Mouse (Mus musculus) lung, adult 2 months (tissue): ENCODE measurements around the gene Adamts9. TPM values are rescaled to one million over a fixed set of nuclear protein-coding genes. Genes with fewer than 3 reads are reported as not detected.

Source experiments
- DNase-seq: peaks from one replicate; pipeline ENCODE4 v3.0.0; 2022
- H3K4me1 ChIP-seq: fragments of 200-500 bp; 2 replicates; pipeline ENCODE4 v1.6.1; 2011; ENCODE audit warnings: low read length; ENCODE audit not compliant: control insufficient read depth, insufficient read depth
- H3K4me3 ChIP-seq: fragments of 200-500 bp; replicated peaks from 2 replicates; pipeline ENCODE3; 2011; ENCODE audit warnings: low read depth, mild to moderate bottlenecking, control low read depth, low read length; ENCODE audit errors: extremely low read depth
- CTCF ChIP-seq: fragments of 200-500 bp; IDR thresholded peaks from 2 replicates; pipeline ENCODE4 v1.5.1; 2011; ENCODE audit warnings: mild to moderate bottlenecking, low read length, control low read depth; ENCODE audit not compliant: insufficient read depth
- POLR2A ChIP-seq: fragments of 200-500 bp; IDR thresholded peaks from 2 replicates; pipeline ENCODE4 v1.6.1; 2011; ENCODE audit warnings: low read depth, mild to moderate bottlenecking, control low read depth, low read length, borderline replicate concordance; ENCODE audit errors: extremely low read depth
- WGBS: fragments of 180-500 bp; shearing (Covaris S2); methylation state at CpG from one replicate; pipeline ENCODE4 v1.1.7; 2018; 5-methylcytosine and 5-hydroxymethylcytosine counted together
- polyA plus RNA-seq: library from polyadenylated mRNA; depleted of rRNA; stranded (reverse); fragments of >200 nt; gene quantifications from 2 replicates; pipeline ENCODE4 v1.2.3, GENCODE M21; 2012

The Adamts9 gene
- polyA plus RNA-seq, 1 experiment: 12.2 TPM

DNA sequence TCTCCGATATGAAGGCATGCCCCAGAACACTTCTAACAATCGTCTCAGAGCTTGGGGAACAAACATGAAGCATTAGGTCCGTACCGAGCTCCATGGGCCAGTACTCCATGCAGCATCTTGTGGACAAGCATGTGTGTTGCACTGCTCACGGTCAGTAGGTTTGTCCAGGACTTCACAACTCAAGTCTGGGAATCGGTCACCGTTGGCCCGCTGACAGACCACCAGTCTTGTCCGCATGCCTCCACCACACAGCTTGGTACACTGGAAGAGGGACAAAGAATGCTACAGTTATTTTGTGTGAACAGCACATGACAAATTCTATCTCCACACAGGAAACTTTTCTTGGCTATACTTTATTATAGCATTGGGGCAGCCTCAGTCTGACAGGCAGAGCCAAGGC, 94.1 kb downstream of the Adamts9 start:
- TF ChIP-seq POLR2A: no peak
- Histone ChIP-seq H3K4me1 (peaks cover 5% of the 10 kb centered on the region), H3K4me3 (no peak overlapping the region)
- no peak for DNase-seq
- 88% methylated on average over 9 of the region's 9 CpGs for WGBS

DNA sequence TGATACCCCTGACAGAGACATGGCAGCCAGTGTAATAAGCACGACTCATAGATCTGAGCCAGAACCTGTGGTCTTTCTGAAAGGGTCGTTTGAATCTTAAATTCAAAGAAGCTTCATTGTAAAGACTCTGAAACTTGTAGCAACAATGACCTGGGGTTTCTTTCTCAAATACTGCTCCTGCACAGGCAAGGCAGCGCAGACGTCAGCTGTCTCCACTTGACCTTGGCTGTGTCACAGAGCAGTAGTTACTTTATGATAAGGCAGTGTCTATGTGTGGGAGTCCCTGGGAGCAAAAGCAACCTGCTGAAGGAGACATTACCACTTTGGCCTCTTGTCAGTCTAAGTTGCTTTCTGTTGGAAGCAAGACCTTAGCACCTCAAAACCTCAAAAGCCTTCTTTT, 96.7 kb downstream of the Adamts9 start:
- WGBS: 65% methylated on average over 4 of the region's 4 CpGs
- TF ChIP-seq CTCF (no peak), POLR2A (no peak)

DNA sequence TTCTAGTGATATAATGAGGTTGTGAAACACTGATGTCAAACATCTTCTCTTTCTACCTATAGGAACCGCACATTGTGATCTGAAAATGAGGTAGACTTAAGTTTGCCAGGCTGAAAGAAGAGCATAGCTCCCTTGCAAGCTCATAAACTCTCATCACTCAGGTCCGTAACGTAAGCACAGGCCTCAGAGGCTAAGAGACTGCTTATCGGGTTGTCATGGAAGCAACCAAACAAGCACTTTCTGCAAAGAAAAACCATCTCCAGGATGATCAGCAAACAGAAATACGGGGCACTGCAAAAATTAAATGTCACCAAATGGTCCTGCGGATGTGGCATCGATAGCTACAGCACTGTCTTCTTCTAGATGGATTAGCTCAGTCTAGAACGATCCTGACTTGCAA, 97.4 kb downstream of the Adamts9 start:
- no peak for DNase-seq
- Histone ChIP-seq H3K4me1 (peaks cover 3% of the 10 kb centered on the region), H3K4me3 (no peak overlapping the region)
- 59% methylated on average over 8 of the region's 8 CpGs for WGBS
- TF ChIP-seq CTCF: no peak
- TF ChIP-seq POLR2A: no peak

More for the DNA sequence above, 96.7 kb downstream of the Adamts9 start:
- no peak for DNase-seq
- peaks cover 5% of the 10 kb centered on the region for H3K4me1 ChIP-seq
- H3K4me3 ChIP-seq: no peak overlapping the region

DNA sequence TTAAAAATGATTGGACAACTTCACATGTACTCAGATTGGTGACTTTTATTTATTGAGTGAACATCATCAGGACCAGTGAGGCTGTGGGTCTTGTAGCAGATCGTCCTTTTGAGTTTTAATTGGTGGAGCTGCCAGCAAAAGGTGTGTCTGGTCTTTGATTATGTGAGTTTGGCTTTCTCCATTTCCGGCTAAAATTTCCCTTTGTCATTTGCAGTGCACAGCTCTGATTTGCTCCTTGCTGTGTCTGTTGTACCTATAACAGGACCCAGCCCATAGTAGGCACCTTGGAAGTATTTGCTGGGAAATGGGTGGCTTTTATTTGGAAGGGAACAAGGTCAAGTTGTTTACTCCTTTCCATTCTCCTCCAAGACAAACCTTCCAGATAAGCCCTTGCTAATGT, 99.8 kb downstream of the Adamts9 start:
- DNase-seq: no peak
- 77% methylated on average over 2 of the region's 2 CpGs for WGBS
- TF ChIP-seq CTCF: no peak
- no peak for TF ChIP-seq POLR2A
- peaks cover 3% of the 10 kb centered on the region for H3K4me1 ChIP-seq
- H3K4me3 ChIP-seq: no peak overlapping the region

DNA sequence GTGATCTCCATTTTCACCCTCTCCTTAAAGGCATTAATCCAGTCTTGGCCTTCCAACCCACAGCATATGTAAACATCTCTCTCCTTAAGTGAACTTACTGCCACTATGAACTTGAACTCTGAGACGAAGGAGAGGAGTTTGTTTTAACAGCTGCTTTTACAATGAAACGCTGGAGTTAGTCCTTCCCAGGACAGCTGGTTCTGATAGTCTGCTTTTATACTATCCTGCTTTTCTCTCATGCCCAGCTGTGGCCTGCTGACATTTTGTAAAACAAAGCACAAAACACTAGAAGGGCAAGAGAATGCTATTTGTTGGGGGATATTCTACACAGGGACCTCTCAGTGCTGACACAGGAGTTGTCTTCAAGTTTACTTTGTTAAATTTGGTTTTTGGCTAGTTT, 101.3 kb downstream of the Adamts9 start:
- no peak for DNase-seq
- 45% methylated on average over 2 of the region's 2 CpGs for WGBS
- TF ChIP-seq POLR2A: no peak
- no peak for TF ChIP-seq CTCF
- H3K4me1 ChIP-seq: peaks cover 3% of the 10 kb centered on the region
- H3K4me3 ChIP-seq: no peak overlapping the region

DNA sequence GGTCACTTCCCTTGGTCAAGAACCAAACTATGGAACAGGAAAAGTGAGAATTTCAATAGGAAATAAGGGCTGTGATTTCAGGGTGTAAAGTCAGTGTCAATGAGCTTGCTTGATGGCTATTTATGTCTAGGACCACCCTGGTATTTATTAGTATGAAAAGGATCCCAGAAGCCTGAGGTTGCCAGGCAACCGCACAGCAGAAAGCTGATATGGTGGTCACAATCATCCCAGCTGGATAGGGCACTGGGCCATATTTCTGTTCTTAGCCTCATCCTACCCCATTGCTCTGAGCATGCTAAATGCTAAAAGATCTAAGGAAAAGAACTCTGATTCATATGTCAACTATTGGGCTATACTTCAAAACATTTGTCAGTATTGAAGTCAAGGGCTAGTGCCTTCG, 112.2 kb downstream of the Adamts9 start:
- Histone ChIP-seq H3K4me1 (no peaks in the 10 kb centered on the region; the same call in 1 of the 2 replicates), H3K4me3 (no peak overlapping the region)
- no peak for DNase-seq
- WGBS: 88% methylated on average over 2 of the region's 2 CpGs
- TF ChIP-seq CTCF (no peak), POLR2A (no peak)

DNA sequence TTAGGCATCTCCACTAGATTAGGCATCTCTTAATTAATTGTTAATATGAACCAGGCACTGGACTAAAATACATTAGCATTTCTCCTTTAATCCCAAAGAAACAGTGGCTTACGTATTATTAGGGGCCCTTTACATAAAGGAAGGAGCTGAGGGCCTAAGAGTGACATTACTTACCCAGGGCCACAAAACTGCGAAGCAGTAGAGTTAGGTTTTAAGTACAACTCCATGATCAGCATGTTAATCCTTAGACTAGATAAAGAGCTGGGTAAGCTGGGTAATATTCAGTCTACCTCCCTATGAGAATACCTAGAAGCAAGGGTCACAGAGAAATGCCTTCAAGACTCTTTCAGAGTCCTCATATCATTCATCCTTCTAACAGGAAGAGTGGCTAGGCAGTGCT, 114.1 kb downstream of the Adamts9 start:
- DNase-seq: no peak
- 94% methylated on average over 2 of the region's 2 CpGs for WGBS
- TF ChIP-seq POLR2A (no peak), CTCF (no peak)
- H3K4me3 ChIP-seq: no peak overlapping the region
- no peaks in the 10 kb centered on the region; the same call in 1 of the 2 replicates for H3K4me1 ChIP-seq

DNA sequence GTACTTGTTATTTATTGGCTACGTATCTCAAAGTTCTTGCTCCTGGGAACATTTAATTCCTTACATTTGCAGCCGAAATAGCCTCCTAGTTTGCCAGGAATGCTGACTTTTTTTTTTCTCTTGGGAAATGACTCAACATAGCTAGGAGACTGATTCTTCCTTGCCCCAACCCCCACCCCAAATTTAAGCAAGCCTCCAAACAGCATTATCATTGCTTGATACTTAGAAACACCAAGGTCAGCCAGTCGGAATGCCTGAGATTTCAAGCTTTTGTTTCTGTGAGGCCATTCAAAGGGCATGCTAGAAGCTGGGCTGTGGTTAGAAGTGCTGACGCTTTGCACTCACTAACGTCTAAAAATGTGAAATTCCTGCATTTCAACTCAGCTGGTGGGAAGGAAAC, 115.9 kb downstream of the Adamts9 start:
- no peak for TF ChIP-seq CTCF
- no peak for TF ChIP-seq POLR2A
- whole genome bisulfite sequencing: 51% methylated on average over 5 of the region's 5 CpGs
- DNase-seq: no peak
- Histone ChIP-seq H3K4me3 (no peak overlapping the region), H3K4me1 (no peaks in the 10 kb centered on the region; the same call in 1 of the 2 replicates)

DNA sequence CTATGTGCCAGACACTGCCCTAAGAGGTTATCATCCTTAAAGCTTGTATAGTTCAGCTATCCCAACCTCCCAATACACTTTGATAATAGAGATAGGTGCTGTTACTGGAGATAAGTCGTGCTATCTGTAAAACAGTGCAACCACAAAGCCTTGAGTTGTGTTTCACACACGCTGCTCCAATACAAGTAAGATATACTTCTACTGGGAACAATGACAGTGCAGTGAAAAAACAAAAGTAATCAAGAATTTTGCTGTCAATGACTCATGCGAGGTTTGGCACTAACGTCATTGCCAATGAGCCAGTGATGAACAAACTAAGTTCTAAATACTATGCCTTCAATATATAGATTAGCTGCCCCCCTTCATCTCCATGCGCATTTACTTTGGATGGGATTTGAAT, 116.7 kb downstream of the Adamts9 start:
- Histone ChIP-seq H3K4me1 (no peaks in the 10 kb centered on the region), H3K4me3 (no peak overlapping the region)
- 76% methylated on average over 5 of the region's 5 CpGs for WGBS
- no peak for DNase-seq
- no peak for TF ChIP-seq CTCF
- TF ChIP-seq POLR2A: no peak

DNA sequence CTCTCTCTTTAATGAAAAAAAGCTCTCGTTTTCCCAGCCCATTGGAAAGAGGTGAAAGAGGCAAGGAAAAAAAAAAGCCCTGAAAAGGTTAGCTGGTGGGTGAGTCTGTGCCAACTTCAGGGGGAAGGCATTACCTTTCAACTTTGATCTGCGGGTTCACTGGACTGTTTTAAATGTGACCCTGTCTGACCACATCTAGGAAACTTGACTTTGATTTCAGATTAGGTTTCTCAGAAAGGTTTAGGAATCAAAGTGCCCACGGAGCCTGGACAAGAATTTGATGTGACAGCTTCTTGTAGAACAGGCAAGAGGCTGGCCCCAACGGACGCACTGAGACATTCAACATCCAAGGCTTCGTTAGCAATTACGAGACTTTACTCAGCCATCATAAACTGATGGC, 119.3 kb downstream of the Adamts9 start:
- 89% methylated on average over 7 of the region's 7 CpGs for WGBS
- no peaks in the 10 kb centered on the region for H3K4me1 ChIP-seq
- DNase-seq: no peak
- no peak overlapping the region for H3K4me3 ChIP-seq
- TF ChIP-seq POLR2A: no peak
- TF ChIP-seq CTCF: no peak
